Mouse (Mus musculus) testis, postnatal 10 days (tissue): ENCODE data around the gene Dscam.
A peak's percentile ranks its signal among the peaks of the same experiment; 100 is the strongest.

Experiments used
- DNase-seq: peaks from one replicate; pipeline ENCODE4 v3.0.0; 2021; ENCODE audit warnings: low spot score

The Dscam gene

DNA sequence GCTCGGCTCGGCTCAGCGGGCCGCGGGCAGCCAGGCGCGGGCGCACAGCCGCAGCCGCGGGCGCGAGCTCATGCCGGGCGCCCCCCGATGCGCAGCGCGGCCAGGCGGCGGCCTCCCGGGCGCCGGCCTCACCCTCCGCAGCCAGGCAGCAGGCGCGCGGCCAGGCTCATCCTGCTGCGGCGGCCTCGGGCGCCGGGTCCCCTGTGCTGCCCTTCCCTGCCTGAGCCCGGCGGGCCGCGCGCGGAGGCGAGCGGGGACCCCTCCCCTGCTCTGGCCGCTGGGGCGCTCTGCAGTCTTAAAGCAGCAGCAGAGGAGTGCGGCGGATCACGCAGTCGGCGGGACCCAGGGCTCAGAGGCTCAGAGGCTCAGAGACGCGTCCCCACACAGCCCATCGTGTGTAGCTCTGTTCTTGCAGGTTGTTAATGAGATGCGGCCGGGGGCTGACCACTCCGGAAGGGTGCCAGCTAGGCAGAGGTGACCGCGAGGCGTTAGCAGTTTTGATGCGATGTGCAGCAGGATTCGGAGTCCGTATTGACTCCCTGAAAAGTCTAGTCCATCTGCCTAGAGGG is at the start of gene Dscam:
Gene Dscam (minus strand): TSS at position 240 of the 569 bp plus-strand sequence.
- DNase-seq, result peak; percentile 41

DNA sequence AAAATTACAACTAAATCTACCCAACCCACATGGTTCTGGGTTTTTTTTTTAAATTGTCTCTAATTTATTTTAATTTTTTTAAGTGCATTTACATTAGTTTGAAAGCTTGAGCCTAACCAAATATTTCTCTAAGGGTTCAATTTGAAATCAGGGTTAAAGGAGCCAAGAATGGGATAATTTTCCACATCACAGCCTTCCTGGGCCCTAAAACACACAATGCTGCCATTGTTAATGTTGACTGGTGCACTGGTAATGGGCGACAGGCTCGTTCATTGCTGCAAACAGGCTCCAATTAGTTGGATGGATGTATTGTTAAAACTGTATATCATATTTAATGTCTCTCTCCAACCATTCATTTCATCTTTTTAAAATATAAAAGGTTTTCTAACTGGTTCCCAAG is 48.8 kb upstream of the Dscam start:
- no peak for DNase-seq

DNA sequence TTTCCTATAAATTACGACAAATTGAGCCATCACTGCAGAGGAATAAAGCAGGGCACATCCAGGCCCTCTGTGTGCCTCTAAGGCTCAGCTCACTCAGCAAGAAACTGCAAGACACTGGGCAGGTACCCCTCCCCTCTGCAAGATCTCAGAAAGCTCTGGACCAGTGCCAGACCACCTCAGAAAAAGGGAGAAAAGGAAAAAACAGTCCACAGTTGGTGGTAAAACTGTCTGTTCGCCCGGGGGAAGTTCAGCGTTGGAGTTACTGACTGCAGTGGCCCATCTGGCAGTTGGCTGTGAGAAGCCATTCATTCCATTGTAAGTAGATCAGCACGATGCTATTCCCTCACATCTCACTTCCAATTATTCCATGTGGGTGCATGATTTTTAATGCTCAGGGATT is 39.4 kb upstream of the Dscam start:
- peak; percentile 42 for DNase-seq

DNA sequence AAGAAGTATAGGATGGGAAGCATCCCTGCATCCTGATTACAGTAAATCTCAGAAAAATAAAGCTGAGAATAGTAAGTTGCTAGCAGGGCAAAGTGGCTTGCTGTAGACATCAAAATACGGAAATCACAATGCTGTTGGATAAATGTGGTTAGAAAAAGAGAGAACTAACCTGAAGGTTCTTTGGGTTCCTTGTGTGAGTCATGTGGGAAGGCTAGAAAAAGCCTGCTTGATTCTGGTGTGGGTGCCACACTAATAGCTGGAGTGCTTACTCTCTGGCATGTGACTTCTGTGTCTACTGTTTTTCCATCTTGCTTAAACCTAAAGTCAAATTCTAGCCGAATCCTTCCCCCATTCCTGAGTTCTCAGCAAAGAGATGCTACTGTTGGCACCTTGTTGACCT is 37.7 kb upstream of the Dscam start:
- DNase-seq, result no peak

DNA sequence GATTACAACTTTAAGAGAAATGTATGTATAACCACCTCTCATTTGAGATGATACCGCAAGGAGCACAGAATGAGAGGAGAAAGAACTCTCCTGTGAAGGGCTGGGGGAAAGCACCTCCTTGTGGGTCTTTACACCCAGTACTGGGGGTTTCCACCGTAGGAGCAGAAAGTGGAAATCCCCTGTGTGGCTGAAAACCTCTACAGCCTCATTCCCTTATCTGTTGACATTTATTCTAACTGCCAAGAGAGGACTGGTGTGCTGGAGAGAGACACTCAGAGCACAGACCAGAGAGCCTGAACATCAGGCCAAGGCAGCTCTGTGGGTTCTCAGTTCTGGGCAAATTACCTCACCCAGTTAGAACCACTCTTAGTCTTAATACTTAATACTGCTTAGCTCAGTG is 33.5 kb upstream of the Dscam start:
- DNase-seq, result no peak

DNA sequence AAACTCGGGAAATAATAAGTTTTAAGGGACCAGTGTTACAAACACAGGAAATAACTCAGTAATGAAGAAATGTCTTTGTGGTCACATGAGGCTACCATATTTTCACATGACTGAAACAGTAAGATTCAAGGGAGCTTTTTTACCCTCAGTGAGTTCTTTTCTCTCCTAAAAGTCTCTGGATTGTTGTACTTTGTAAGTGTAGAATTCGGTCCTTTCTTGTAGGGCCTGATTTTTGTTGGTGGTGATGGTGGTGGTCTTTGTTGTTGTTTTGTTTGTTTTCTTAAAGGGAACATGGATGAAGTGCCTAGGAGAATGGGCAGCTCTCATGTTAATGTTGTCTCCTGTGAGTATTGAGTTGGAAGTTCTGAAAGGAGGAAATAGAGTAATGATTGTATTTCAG is 33.0 kb upstream of the Dscam start:
- DNase-seq, result no peak

DNA sequence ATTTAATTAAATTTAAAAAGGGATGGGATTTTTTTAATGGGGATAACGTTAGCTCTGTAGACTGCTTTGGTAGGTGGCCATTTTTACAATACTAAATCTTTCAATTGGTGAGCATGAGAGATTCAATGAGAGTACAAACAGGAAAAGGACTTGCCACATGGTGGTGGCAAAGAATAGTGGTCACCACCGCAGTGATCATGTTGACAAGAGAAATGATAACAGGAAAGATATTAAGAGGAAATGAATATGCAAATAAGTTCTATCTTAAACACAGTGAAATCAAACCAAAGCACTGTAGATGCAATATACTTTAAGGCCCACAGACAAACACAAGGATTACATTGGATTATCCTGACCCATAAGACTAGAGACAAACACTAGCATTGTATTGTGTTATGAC is 24.1 kb upstream of the Dscam start:
- DNase-seq, result no peak

DNA sequence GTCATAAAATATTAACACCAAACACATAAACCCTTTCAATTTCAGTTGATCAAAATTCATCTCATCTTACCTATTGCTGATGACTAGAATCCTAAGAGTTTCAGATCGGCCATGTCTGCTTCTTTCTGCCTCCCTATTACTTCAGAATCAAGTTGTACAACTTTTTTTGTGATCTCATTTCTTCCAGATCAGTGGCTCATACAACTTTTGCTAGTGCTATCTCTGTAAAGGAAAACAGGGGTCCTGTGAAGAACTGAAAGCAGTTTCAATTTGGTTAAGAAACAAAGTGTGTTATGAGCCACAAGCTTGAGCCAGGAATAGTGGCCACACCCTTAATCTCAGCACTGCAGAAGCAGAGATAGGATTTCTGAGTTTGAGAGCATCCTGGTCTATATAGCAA is 23.6 kb upstream of the Dscam start:
- no peak for DNase-seq

DNA sequence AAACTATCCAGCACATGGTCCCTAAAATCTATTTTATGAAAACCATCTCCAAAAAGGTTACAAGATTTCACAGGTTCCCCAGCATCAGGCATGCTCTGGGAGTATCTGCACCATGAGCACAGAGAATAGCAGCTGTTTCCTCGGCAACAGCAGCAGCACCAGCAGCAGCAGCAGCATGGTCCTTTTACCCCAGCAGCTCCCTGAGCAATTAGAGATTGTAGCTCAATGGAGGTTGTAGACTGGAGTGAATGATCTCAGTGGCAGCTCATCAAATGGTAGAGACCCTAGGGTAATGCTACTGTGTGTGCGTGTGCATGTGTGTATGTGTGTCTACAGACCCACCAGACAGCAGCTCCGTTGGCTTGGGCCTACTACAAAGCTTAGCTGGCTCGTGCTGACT is 21.7 kb upstream of the Dscam start:
- DNase-seq, result no peak

DNA sequence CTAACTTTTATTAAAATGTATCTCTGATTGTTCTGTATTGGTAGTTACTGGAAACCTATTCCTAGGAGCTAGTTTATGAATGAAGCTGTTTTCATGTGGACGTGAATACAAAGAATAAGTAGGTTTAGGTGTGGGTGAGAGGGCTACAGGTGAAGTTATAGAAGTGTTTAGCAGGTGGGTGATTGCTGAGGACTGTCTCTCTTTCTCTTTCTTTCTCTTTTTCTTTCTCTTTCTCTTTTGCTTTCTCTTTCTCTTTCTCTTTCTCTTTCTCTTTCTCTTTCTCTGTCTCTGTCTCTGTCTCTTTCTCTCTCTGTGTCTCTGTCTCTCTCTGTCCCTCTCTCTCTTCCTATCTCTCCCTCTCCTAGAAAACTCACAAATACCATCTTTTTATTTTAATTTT is 20.1 kb upstream of the Dscam start:
- DNase-seq, result no peak

DNA sequence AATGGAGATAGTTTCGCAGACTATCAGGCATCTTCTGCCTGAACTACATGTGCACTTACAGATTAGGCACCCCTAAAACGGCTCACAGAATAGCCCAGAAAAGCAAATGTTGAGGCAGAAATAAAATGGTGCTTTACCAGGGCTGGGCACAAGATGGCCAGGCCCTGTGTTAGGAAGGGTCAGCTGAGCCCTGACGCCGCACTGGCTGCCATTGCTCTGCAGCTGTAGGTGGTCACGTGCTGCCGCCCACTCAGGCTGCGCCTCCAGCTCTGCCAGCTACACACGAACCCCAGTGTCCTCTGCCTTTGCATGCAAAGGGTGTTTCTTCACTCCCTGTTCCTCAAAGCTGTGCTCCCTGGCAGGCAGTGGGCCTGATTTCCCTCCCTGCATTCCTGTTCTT is 948 bp upstream of the Dscam start:
- DNase-seq, result no peak

DNA sequence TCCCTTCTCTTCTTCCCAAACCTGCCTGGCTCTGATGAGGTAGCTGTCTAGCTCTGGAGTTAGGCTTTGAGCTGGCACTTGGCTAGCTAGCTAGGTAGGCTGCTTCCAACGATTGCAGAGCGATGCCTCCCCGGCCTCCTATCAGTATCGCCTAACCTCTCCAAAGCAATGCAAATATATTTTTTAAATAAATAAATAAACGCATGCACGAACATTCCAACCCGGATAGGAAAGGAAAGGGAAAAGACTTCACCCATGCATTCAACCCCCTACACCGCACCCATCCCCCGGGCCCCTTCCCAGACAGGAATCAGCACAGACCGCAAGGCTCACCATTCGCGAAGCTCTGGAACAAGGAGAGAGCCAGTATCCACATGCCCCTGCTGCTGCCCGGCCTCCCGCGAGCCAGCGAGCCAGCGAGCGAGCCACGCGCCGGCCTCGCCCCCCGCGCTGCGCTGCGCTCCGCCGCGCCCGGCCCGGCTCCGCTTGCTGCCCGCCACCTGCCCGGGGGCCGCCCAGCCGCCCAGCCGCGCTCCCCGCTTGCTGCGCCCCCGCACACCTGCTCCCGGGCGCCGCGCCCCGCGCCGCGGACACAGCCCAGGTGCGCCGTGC is 545 bp downstream of the Dscam start:
- no peak for DNase-seq

DNA sequence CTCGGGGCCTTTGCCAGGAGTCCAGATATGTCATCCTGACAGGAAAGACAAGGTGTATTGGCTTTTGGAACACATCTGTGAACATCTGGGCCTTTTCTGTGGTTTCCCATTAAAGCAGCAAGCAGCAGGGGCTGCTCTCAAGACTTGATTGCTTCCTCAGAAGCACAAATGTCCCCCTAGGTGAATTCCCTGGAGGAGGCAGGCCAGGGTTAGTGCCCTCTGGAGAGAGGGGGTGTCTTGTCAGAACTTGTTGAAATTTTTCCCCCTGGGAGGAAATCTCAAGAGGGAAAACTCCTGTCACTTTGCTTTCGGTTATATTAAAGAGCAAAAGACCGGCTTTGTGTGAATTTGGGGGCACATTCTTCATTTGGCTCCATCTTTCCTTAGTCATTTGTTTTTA is 1.9 kb downstream of the Dscam start:
- DNase-seq, result no peak

DNA sequence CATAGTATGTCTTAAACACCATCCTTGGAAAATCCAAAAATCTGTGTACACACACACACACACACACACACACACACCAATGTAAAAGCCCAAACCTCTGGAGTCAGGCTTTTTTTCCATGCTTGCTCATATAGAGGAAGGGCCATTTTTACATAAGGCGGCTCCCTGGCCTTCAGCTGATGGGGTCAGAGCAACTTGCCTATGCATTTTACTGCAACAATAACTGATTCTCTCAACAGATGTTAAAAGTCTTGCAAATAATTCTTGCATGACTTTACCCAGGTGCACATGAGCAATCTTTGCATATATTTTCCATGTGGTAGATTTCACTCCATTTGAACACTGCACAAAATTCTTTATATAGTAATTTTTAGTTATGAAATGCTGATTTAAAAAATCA is 2.5 kb downstream of the Dscam start:
- DNase-seq, result no peak

DNA sequence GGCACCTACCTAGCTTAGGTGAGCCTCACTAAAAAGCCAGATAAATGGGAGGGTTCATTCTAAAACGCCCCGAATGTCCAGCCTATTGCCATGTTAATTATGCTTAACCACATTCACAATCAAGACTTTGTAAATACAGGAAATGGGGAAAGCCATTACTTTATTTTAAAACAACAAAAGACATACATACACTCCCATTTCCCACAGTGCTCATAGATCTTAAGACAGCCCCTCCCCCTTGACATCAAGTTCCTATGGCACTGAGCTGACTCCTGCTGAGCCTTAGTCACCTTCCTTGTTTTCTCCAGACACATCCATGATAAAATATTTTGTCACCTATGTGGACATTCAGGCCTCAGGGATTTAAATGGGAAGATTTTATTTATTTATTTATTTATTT is 4.4 kb downstream of the Dscam start:
- DNase-seq, result no peak

DNA sequence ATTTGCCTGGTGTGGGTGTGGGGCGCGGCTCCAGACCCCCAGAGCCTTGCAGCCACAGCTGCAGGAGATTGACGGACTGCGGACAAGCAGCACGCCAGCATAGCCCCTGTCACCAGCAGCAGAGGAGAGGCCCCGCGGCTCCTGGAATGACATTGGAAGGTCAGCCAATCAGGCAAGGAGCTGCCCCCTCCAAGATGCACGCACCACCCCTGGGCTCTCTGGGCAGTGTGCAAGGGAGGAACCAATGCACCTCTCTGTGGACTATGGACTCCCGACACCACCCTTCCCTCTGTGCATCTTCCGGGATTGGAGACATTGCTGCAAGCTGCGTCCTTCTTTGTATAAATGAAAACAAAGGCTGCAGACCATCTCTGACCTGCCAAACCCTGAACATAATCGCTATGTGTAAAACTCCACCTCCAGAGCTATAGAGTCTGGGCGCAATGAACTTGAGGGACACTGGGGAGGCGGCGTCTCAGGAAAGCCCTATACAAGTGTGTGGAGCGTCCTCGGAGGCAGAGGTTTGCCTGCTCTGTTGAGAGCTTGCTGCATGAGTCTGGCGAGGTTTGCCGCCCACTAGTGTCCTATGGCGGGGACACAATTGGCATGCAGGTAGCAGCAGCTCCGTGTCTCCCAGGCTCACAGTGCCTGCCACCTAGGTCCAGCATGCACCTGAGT is 5.0 kb downstream of the Dscam start:
- peak; percentile 61 for DNase-seq

DNA sequence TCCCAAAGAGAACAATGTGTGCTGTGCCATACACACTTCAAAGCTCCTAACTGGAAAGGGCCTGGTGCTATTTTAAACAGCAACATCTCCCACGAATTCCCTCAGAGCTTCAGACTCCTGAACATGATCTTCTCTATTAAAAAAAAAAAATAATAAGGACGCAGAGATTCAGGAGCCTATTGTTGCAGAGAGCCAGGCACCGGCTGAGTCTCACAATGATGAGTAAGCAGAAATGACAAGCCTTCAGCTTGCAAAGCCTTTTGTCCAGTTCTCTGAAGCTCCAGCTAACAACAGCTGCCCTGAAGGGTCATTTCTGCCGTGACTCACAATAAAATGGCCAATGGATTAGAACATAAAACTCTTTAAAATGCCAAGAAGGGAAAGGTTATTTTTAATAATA is 12.3 kb downstream of the Dscam start:
- no peak for DNase-seq

DNA sequence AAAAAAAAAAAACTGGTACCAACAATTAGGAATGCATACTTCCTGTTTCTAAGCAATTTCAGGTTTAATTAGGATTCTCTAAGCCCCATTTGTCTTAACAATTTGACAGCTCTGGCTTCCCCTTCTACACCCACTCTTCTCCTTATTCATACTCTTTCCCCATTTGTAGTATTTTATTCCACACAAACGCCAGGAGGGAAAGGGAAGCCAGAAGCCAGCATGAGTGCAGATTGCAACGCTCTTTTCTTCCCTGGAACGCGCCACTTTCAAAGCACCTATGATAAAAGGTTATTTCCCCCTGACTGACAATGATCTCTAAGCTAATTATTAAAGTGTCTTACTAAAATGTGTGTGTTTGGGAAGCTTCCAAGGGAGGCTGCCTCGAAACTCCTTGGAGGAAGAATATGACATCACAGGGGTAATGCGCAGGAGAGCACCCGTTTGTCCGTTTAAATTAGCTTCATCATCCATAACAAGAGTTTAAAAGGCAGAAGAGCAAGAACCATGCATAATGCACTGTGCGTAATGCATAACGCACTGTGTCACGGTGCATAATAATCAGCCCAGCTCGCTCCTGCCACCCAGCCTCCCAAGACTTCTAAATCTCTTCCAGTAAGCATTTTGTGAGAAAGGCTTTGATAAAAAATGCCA is 25.9 kb downstream of the Dscam start:
- no peak for DNase-seq

DNA sequence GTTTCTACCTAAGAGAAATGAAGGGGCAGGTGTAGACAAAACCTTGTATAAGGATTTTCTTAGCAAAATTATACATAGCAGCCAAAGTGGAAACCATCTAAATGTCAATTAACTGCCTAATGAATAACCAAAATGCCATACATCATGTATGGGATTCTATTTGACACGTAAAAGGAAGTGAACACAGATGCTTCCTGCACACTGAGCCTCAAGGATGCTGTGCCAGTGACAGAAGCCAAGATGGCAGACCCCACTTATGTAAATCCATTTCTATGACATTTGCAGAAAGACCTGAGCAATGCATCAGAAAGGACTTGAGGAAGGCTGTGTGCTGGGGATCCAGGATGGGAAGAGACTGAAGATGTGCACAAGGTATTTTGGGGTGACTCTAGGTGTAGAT is 28.6 kb downstream of the Dscam start:
- no peak for DNase-seq

DNA sequence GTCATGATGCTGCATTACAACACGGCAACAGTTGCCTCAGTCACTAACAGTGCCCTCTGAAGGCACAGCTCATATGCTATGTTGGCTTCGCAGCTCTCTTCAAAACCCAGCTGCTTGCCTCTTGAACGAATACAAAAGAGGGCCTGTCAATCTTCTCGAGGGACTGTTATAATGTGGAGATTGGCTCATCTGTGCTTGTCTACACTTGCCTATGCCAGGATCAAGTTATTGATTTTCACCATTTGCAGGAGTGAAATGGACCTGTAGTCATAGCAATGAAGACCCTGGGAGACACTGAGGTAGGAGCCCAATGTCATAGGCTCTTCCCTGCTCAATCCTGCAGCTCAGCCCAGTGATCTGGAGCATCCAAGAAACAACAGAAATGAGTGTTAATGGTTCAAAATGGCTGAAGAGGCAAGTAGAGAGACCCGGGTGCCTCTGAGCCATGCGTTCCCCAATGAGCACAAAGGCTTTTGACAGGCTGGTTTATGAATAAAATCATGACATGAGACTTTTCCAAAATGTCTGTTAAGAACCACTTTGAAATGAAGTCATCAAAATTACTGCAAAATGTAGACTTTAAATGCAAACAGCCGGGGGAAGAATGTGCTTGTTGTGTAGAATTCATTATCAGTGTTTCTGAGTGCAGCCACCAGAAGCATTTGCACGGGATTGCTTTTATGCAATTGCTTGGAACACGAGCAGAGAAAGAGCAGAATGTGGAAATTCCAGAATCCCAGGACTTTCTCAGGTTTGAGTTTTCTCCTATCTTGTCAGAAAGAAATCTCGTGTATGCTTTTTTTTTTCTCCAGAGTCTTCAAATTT is 35.3 kb downstream of the Dscam start:
- no peak for DNase-seq

DNA sequence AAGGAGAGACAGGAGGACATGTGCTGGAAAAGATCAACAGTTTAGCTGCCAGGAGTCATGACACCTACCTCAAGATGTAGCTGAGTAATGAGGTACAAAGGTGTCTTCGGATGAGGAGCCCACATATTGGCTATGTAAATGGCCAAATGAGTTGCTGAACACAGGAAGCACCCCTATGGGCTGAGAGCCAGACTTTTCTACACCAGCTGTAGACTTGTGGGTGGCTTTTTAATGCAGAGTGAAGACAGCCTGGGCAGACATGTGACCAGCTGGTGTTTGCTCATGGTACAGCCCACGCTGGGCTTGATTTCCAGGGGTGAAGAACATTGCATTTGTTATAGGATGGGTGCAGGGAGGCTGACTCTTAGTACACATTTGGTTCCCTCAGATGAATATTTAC is 43.3 kb downstream of the Dscam start:
- DNase-seq, result no peak

DNA sequence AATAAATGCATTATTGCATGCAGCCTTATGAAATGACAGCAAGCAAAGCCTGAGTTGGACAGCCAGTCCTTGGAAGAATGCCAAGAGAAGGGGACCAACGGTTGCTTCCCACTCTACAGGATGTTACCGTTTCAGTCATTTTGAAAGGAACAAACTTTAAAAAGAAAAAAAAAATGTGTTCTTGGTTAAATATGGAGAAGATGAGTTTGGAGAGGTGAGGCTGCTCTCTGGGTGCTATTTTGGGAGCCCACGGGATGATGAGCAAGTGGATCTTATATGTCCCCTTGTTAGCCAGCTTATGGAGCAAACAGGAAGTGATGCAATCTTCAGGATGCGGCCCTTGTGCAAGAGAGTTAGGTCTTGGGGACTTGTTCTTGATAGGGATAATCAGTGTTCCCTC is 60.5 kb downstream of the Dscam start:
- no peak for DNase-seq

DNA sequence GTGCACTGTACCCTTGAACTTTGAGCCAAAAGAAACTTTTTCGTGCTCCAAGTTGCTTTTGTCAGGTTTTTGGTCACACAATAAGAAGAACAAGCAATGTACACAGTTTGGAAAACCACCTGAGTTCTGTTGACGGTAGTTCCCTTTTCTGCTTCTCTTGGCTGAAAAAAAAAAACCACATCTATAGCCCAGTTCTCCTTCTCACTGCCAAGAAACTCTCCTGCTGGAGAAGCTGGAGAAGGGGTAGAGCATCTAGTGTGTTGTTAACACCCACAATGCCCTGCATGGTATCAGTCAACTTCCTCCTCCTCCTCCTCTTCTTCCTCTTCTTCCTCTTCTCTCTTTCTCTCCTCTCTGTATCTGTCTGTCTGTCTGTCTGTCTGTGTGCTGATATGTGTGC is 65.3 kb downstream of the Dscam start:
- DNase-seq, result no peak
